Mouse (Mus musculus): ENCODE measurements at regions not wholly inside any gene's neighbourhood (a gene's known extent, or its start where the extent isn't known, plus 50 kb on each side); places are given as distances from the start of the nearest gene placed in this dataset.

- DNase-seq, result no peak
Observed at GRCm38 (mm10) chr3:68758609-68759008, 68.2 kb downstream of the Il12a start.

- DNase-seq, result peak in 1 of 2 experiments; percentile 25
Observed at GRCm38 (mm10) chr3:68759375-68759774, 68.9 kb downstream of the Il12a start.

GRCm38 (mm10) chr3:68760806-68761205, 70.4 kb downstream of the Il12a start:
- DNase-seq, result no peak

- DNase-seq, result no peak
Observed at GRCm38 (mm10) chr3:68761242-68761625, 70.8 kb downstream of the Il12a start.

GRCm38 (mm10) chr3:68761626-68762331, 71.3 kb downstream of the Il12a start:
- DNase-seq, result no peak

- no peak for DNase-seq
Observed at GRCm38 (mm10) chr3:68762988-68763387, 72.5 kb downstream of the Il12a start.

- no peak for DNase-seq
Observed at GRCm38 (mm10) chr3:68764336-68764735, 73.9 kb downstream of the Il12a start.

GRCm38 (mm10) chr3:68764917-68765598, 74.6 kb downstream of the Il12a start:
- DNase-seq, result peak; percentile 75 to 79

GRCm38 (mm10) chr3:68771579-68771978, 81.1 kb downstream of the Il12a start:
- DNase-seq, result no peak

GRCm38 (mm10) chr3:68777801-68778200, 87.4 kb downstream of the Il12a start:
- no peak for DNase-seq

- DNase-seq, result no peak
Observed at GRCm38 (mm10) chr3:68778354-68779040, 88.1 kb downstream of the Il12a start.

GRCm38 (mm10) chr3:68780843-68781242, 88.5 kb upstream of the 1110032F04Rik start:
- DNase-seq, result peak; percentile 17 to 32

- DNase-seq, result no peak
Observed at GRCm38 (mm10) chr3:68781466-68781865, 87.9 kb upstream of the 1110032F04Rik start.

GRCm38 (mm10) chr3:68782363-68782762, 87.0 kb upstream of the 1110032F04Rik start:
- no peak for DNase-seq

- DNase-seq, result no peak
Observed at GRCm38 (mm10) chr3:68783666-68784416, 85.5 kb upstream of the 1110032F04Rik start.

GRCm38 (mm10) chr3:68786771-68787170, 82.6 kb upstream of the 1110032F04Rik start:
- DNase-seq, result no peak

- no peak for DNase-seq
Observed at GRCm38 (mm10) chr3:68787385-68788175, 81.8 kb upstream of the 1110032F04Rik start.

GRCm38 (mm10) chr3:68789491-68789890, 79.9 kb upstream of the 1110032F04Rik start:
- no peak for DNase-seq

- no peak for DNase-seq
Observed at GRCm38 (mm10) chr3:68790466-68790865, 78.9 kb upstream of the 1110032F04Rik start.

GRCm38 (mm10) chr3:68792883-68793282, 76.5 kb upstream of the 1110032F04Rik start:
- DNase-seq, result no peak

- DNase-seq, result no peak
Observed at GRCm38 (mm10) chr3:68793923-68794322, 75.5 kb upstream of the 1110032F04Rik start.
